Mouse (Mus musculus) heart, embryonic 15.5 days (tissue): ENCODE results near the gene Ak4. TPM values are rescaled to one million over a fixed set of nuclear protein-coding genes. Genes with fewer than 3 reads are reported as not detected.
A peak's percentile ranks its signal among the peaks of the same experiment; 100 is the strongest.
"Not testable (repeated sequence)": the region's sequence is repeated elsewhere in the genome, so short reads cannot be mapped to it uniquely, and the experiment has no call there.

Experiments
- ATAC-seq: fragments of 200-750 bp; cut with Nextera tagmentation; replicated peaks from 2 replicates; pipeline ENCODE4 v1.8.0; 2017; ENCODE audit warnings: low read depth, moderate TSS enrichment; ENCODE audit not compliant: insufficient number of reproducible peaks, insufficient read depth, low FRiP score
- H3K27ac ChIP-seq: fragments of 300-500 bp; sonication (generic); 2 replicates; pipeline ENCODE4 v1.5.1; 2015; ENCODE audit warnings: mild to moderate bottlenecking, inconsistent platforms
- H3K27me3 ChIP-seq: fragments of 300-500 bp; sonication (generic); 2 replicates; pipeline ENCODE4 v1.6.1; 2015; ENCODE audit warnings: inconsistent platforms
- H3K36me3 ChIP-seq: fragments of 300-500 bp; sonication (generic); 2 replicates; pipeline ENCODE4 v1.6.1; 2015; ENCODE audit warnings: mild to moderate bottlenecking, inconsistent platforms
- H3K4me1 ChIP-seq: fragments of 300-500 bp; sonication (generic); replicated peaks from 2 replicates; pipeline ENCODE4 v1.6.1; 2015; ENCODE audit warnings: inconsistent platforms
- H3K4me2 ChIP-seq: fragments of 300-500 bp; sonication (generic); 2 replicates; pipeline ENCODE4 v1.6.1; 2015; ENCODE audit warnings: inconsistent platforms, mild to moderate bottlenecking, moderate library complexity
- H3K4me3 ChIP-seq: fragments of 300-500 bp; sonication (generic); 2 replicates; pipeline ENCODE4 v1.5.1; 2015; ENCODE audit warnings: mild to moderate bottlenecking, inconsistent platforms
- H3K9ac ChIP-seq: fragments of 300-500 bp; sonication (generic); 2 replicates; pipeline ENCODE4 v1.6.1; 2015; ENCODE audit warnings: mild to moderate bottlenecking, inconsistent platforms
- H3K9me3 ChIP-seq: fragments of 300-500 bp; sonication (generic); replicated peaks from 2 replicates; pipeline ENCODE4 v1.6.1; 2016; ENCODE audit warnings: inconsistent platforms
- WGBS: fragments of 180-500 bp; shearing (Covaris S2); methylation state at CpG from one replicate; pipeline ENCODE4 v1.1.7; 2015; ENCODE audit warnings: mixed read lengths; 5-methylcytosine and 5-hydroxymethylcytosine counted together
- polyA plus RNA-seq: library from polyadenylated mRNA; unstranded; fragments of >200 nt; fragmentation: Nextera tagmentation; extraction: Ambion mirVana; gene quantifications from 2 replicates; pipeline ENCODE4 v1.2.1, GENCODE M21; 2015

Gene Ak4
- polyA plus RNA-seq, 1 experiment from 2014 or later = 21.3 TPM

GRCm38 (mm10) chr4:101445660-101446059 lies 26.6 kb downstream of the Ak4 start:
- peaks cover 39% of the 10 kb centered on the region for H3K4me1 ChIP-seq

GRCm38 (mm10) chr4:101446606-101447005 lies 27.5 kb downstream of the Ak4 start:
- H3K27ac ChIP-seq, H3K27me3 ChIP-seq, H3K4me3 ChIP-seq, H3K36me3 ChIP-seq, H3K4me2 ChIP-seq, H3K9ac ChIP-seq, ATAC-seq, H3K9me3 ChIP-seq: not testable (repeated sequence)
- peaks cover 31% of the 10 kb centered on the region for H3K4me1 ChIP-seq
- WGBS = 93% methylated on average over 9 of the region's 9 CpGs

More at GRCm38 (mm10) chr4:101445660-101446059, 26.6 kb downstream of the Ak4 start:
- Histone ChIP-seq H3K4me3 (no peak overlapping the region), H3K4me2 (no peak overlapping the region), H3K9me3 (no peaks in the 10 kb centered on the region), H3K27me3 (no peaks in the 10 kb centered on the region), H3K9ac (no peak overlapping the region), H3K27ac (no peak overlapping the region), H3K36me3 (no peaks in the 10 kb centered on the region)
- ATAC-seq = no peak
- WGBS = 85% methylated on average over 4 of the region's 4 CpGs

- H3K9me3 ChIP-seq = no peaks in the 10 kb centered on the region
- no peaks in the 10 kb centered on the region for H3K27me3 ChIP-seq
- H3K4me1 ChIP-seq = peaks cover 24% of the 10 kb centered on the region
- H3K4me3 ChIP-seq = no peak overlapping the region
- WGBS = 88% methylated on average over 8 of the region's 8 CpGs
- no peak overlapping the region for H3K27ac ChIP-seq
- no peak for ATAC-seq
- no peak overlapping the region for H3K4me2 ChIP-seq
- no peaks in the 10 kb centered on the region for H3K36me3 ChIP-seq
- H3K9ac ChIP-seq = no peak overlapping the region
These were observed 29.6 kb downstream of the Ak4 start for GRCm38 (mm10) chr4:101448701-101449100.

GRCm38 (mm10) chr4:101449344-101449743 lies 30.3 kb downstream of the Ak4 start:
- WGBS = 59% methylated on average over 7 of the region's 7 CpGs
- no peaks in the 10 kb centered on the region for H3K9me3 ChIP-seq

GRCm38 (mm10) chr4:101450150-101450780 lies 31.2 kb downstream of the Ak4 start:
- 72% methylated on average over 20 of the region's 20 CpGs for WGBS
- H3K36me3 ChIP-seq = no peaks in the 10 kb centered on the region
- peaks cover 12% of the 10 kb centered on the region for H3K4me1 ChIP-seq
- H3K4me2 ChIP-seq = no peak overlapping the region
- no peak overlapping the region for H3K4me3 ChIP-seq
- H3K27ac ChIP-seq = no peak overlapping the region
- H3K9me3 ChIP-seq = no peaks in the 10 kb centered on the region
- H3K9ac ChIP-seq = no peak overlapping the region
- ATAC-seq = 0 out of 2 replicates have a peak, but pooled peaks have one; percentile 18
- no peaks in the 10 kb centered on the region for H3K27me3 ChIP-seq

More at GRCm38 (mm10) chr4:101449344-101449743, 30.3 kb downstream of the Ak4 start:
- Histone ChIP-seq H3K4me3 (no peak overlapping the region), H3K9ac (no peak overlapping the region), H3K36me3 (no peaks in the 10 kb centered on the region), H3K27me3 (no peaks in the 10 kb centered on the region), H3K4me2 (no peak overlapping the region), H3K27ac (no peak overlapping the region), H3K4me1 (peaks cover 21% of the 10 kb centered on the region)
- no peak for ATAC-seq

GRCm38 (mm10) chr4:101451089-101451488 lies 32.0 kb downstream of the Ak4 start:
- Histone ChIP-seq H3K9me3 (no peaks in the 10 kb centered on the region), H3K27me3 (no peaks in the 10 kb centered on the region), H3K27ac (no peak overlapping the region), H3K4me3 (no peak overlapping the region), H3K4me2 (no peak overlapping the region), H3K36me3 (no peaks in the 10 kb centered on the region), H3K9ac (no peak overlapping the region), H3K4me1 (peaks cover 12% of the 10 kb centered on the region)
- no peak for ATAC-seq
- WGBS = 68% methylated on average over 4 of the region's 4 CpGs

- no peaks in the 10 kb centered on the region for H3K9me3 ChIP-seq
- ATAC-seq = no peak
- no peaks in the 10 kb centered on the region for H3K36me3 ChIP-seq
- no peak overlapping the region for H3K9ac ChIP-seq
- no peak overlapping the region for H3K4me3 ChIP-seq
- WGBS = 89% methylated on average over 9 of the region's 9 CpGs
- H3K27me3 ChIP-seq = no peaks in the 10 kb centered on the region
- H3K4me1 ChIP-seq = peaks cover 12% of the 10 kb centered on the region
- no peak overlapping the region for H3K27ac ChIP-seq
- H3K4me2 ChIP-seq = no peak overlapping the region
These were observed 33.8 kb downstream of the Ak4 start for GRCm38 (mm10) chr4:101452829-101453228.

GRCm38 (mm10) chr4:101457176-101457575 lies 38.1 kb downstream of the Ak4 start:
- Histone ChIP-seq H3K4me2 (no peak overlapping the region), H3K4me1 (no peaks in the 10 kb centered on the region; the same call in none of the 2 replicates), H3K27me3 (no peaks in the 10 kb centered on the region), H3K4me3 (no peak overlapping the region), H3K9ac (no peak overlapping the region), H3K36me3 (peaks cover 5% of the 10 kb centered on the region; the same call in 1 of the 2 replicates), H3K27ac (no peak overlapping the region), H3K9me3 (no peaks in the 10 kb centered on the region)
- WGBS = 69% methylated on average over 8 of the region's 8 CpGs
- no peak for ATAC-seq

GRCm38 (mm10) chr4:101458341-101458740 lies 39.3 kb downstream of the Ak4 start:
- Histone ChIP-seq H3K9me3 (no peaks in the 10 kb centered on the region), H3K4me2 (no peak overlapping the region), H3K36me3 (peaks cover 5% of the 10 kb centered on the region; the same call in 1 of the 2 replicates), H3K4me1 (no peaks in the 10 kb centered on the region; the same call in none of the 2 replicates), H3K27ac (no peak overlapping the region), H3K27me3 (no peaks in the 10 kb centered on the region), H3K4me3 (no peak overlapping the region), H3K9ac (no peak overlapping the region)
- ATAC-seq = no peak
- 32% methylated on average over 2 of the region's 2 CpGs for WGBS

GRCm38 (mm10) chr4:101459358-101459757 lies 40.3 kb downstream of the Ak4 start:
- H3K36me3 ChIP-seq = peaks cover 5% of the 10 kb centered on the region; the same call in 1 of the 2 replicates
- H3K4me1 ChIP-seq = no peaks in the 10 kb centered on the region; the same call in none of the 2 replicates
- no peaks in the 10 kb centered on the region for H3K27me3 ChIP-seq
- H3K9ac ChIP-seq = no peak overlapping the region
- no peak for ATAC-seq
- WGBS = 87% methylated on average over 4 of the region's 4 CpGs
- no peak overlapping the region for H3K27ac ChIP-seq
- H3K9me3 ChIP-seq = no peaks in the 10 kb centered on the region
- H3K4me3 ChIP-seq = no peak overlapping the region
- H3K4me2 ChIP-seq = no peak overlapping the region

- H3K9me3 ChIP-seq = no peaks in the 10 kb centered on the region
- WGBS = 81% methylated on average over 1 of the region's 1 CpGs
- no peak overlapping the region for H3K9ac ChIP-seq
- no peak overlapping the region for H3K4me2 ChIP-seq
- no peaks in the 10 kb centered on the region for H3K27me3 ChIP-seq
- no peaks in the 10 kb centered on the region; the same call in none of the 2 replicates for H3K4me1 ChIP-seq
- no peak overlapping the region for H3K27ac ChIP-seq
- no peak overlapping the region for H3K4me3 ChIP-seq
- peaks cover 5% of the 10 kb centered on the region; the same call in 1 of the 2 replicates for H3K36me3 ChIP-seq
- ATAC-seq = no peak
These were observed 41.0 kb downstream of the Ak4 start for GRCm38 (mm10) chr4:101460114-101460513.

- no peaks in the 10 kb centered on the region; the same call in none of the 2 replicates for H3K4me1 ChIP-seq
- H3K36me3 ChIP-seq = peaks cover 5% of the 10 kb centered on the region; the same call in 1 of the 2 replicates
- H3K27me3 ChIP-seq = no peaks in the 10 kb centered on the region
- H3K27ac ChIP-seq = no peak overlapping the region
- H3K9me3 ChIP-seq = no peaks in the 10 kb centered on the region
- WGBS = 53% methylated on average over 2 of the region's 2 CpGs
- no peak overlapping the region for H3K9ac ChIP-seq
- H3K4me2 ChIP-seq = no peak overlapping the region
- no peak overlapping the region for H3K4me3 ChIP-seq
- no peak for ATAC-seq
These were observed 43.0 kb downstream of the Ak4 start for GRCm38 (mm10) chr4:101462065-101462464.
